Mouse (Mus musculus) hindbrain, embryonic 16.5 days (tissue): ENCODE measurements at regions not wholly inside any gene's neighbourhood (a gene's known extent, or its start where the extent isn't known, plus 50 kb on each side); places are given as distances from the start of the nearest gene placed in this dataset.

Source experiments
- ATAC-seq: fragments of 200-750 bp; cut with Nextera tagmentation; 2 replicates; pipeline ENCODE4 v1.8.0; 2017; ENCODE audit warnings: moderate TSS enrichment, moderate library complexity
- H3K27ac ChIP-seq: fragments of 300-500 bp; sonication (generic); 2 replicates; pipeline ENCODE4 v1.5.1; 2014; ENCODE audit warnings: low read depth, mild to moderate bottlenecking, control low read depth, low read length, moderate library complexity
- H3K27me3 ChIP-seq: fragments of 300-500 bp; sonication (generic); replicated peaks from 2 replicates; pipeline ENCODE4 v1.6.1; 2014; ENCODE audit warnings: low read length; ENCODE audit not compliant: control insufficient read depth, insufficient read depth
- H3K36me3 ChIP-seq: fragments of 300-500 bp; sonication (generic); 2 replicates; pipeline ENCODE4 v1.6.1; 2014; ENCODE audit warnings: mild to moderate bottlenecking, low read length, moderate library complexity, mixed read lengths; ENCODE audit not compliant: control insufficient read depth, insufficient read depth
- H3K4me1 ChIP-seq: fragments of 300-500 bp; sonication (generic); 2 replicates; pipeline ENCODE4 v1.6.1; 2014; ENCODE audit warnings: low read depth, low read length; ENCODE audit not compliant: control insufficient read depth, insufficient read depth
- H3K4me2 ChIP-seq: fragments of 300-500 bp; sonication (generic); 2 replicates; pipeline ENCODE4 v1.6.1; 2014; ENCODE audit warnings: mild to moderate bottlenecking, low read length, control low read depth, moderate library complexity
- H3K4me3 ChIP-seq: fragments of 300-500 bp; sonication (generic); 2 replicates; pipeline ENCODE4 v1.5.1; 2014; ENCODE audit warnings: mild to moderate bottlenecking, low read length, control low read depth, moderate library complexity
- H3K9ac ChIP-seq: fragments of 300-500 bp; sonication (generic); 2 replicates; pipeline ENCODE4 v1.6.1; 2014; ENCODE audit warnings: low read depth, mild to moderate bottlenecking, control low read depth, low read length, moderate library complexity
- H3K9me3 ChIP-seq: fragments of 300-500 bp; sonication (generic); 2 replicates; pipeline ENCODE4 v1.6.1; 2014; ENCODE audit warnings: mild to moderate bottlenecking, low read length, moderate library complexity; ENCODE audit not compliant: control insufficient read depth
- WGBS: fragments of 180-500 bp; shearing (Covaris S2); extraction: QIAGEN DNeasy Blood & Tissue Kit; methylation state at CpG from one replicate; pipeline ENCODE4 v1.1.7; 2014; 5-methylcytosine and 5-hydroxymethylcytosine counted together

GRCm38 (mm10) chr13:84638401-84638934 is 416.4 kb downstream of the Tmem161b start:
- Histone ChIP-seq H3K27me3 (no peaks in the 10 kb centered on the region), H3K4me1 (no peaks in the 10 kb centered on the region), H3K27ac (no peak overlapping the region), H3K9me3 (no peaks in the 10 kb centered on the region), H3K4me2 (no peak overlapping the region), H3K36me3 (no peaks in the 10 kb centered on the region), H3K4me3 (no peak overlapping the region), H3K9ac (no peak overlapping the region)
- no peak for ATAC-seq
- 47% methylated on average over 4 of the region's 4 CpGs for WGBS

GRCm38 (mm10) chr13:84639087-84640022 is 417.3 kb downstream of the Tmem161b start:
- Histone ChIP-seq H3K9ac (no peak overlapping the region), H3K9me3 (no peaks in the 10 kb centered on the region), H3K4me1 (no peaks in the 10 kb centered on the region), H3K27me3 (no peaks in the 10 kb centered on the region), H3K36me3 (no peaks in the 10 kb centered on the region), H3K4me3 (no peak overlapping the region), H3K4me2 (no peak overlapping the region), H3K27ac (no peak overlapping the region)
- ATAC-seq, result peak; percentile 87
- WGBS, result 42% methylated on average over 6 of the region's 6 CpGs

GRCm38 (mm10) chr13:84644024-84644423 is 421.9 kb downstream of the Tmem161b start:
- H3K27ac ChIP-seq, result no peak overlapping the region
- H3K9ac ChIP-seq, result no peak overlapping the region
- H3K4me3 ChIP-seq, result no peak overlapping the region
- no peaks in the 10 kb centered on the region for H3K36me3 ChIP-seq
- no peaks in the 10 kb centered on the region for H3K9me3 ChIP-seq
- WGBS, result 96% methylated on average over 4 of the region's 4 CpGs
- no peaks in the 10 kb centered on the region for H3K4me1 ChIP-seq
- no peaks in the 10 kb centered on the region for H3K27me3 ChIP-seq
- ATAC-seq, result no peak
- no peak overlapping the region for H3K4me2 ChIP-seq

GRCm38 (mm10) chr13:84646899-84647298 is 424.8 kb downstream of the Tmem161b start:
- no peaks in the 10 kb centered on the region for H3K27me3 ChIP-seq
- H3K4me3 ChIP-seq, result no peak overlapping the region
- no peak for ATAC-seq
- H3K4me1 ChIP-seq, result no peaks in the 10 kb centered on the region
- H3K27ac ChIP-seq, result no peak overlapping the region
- H3K9me3 ChIP-seq, result no peaks in the 10 kb centered on the region
- no peak overlapping the region for H3K9ac ChIP-seq
- no peaks in the 10 kb centered on the region for H3K36me3 ChIP-seq
- H3K4me2 ChIP-seq, result no peak overlapping the region
- 68% methylated on average over 1 of the region's 1 CpGs for WGBS

- Histone ChIP-seq H3K36me3 (no peaks in the 10 kb centered on the region), H3K9me3 (no peaks in the 10 kb centered on the region), H3K4me2 (no peak overlapping the region), H3K4me1 (no peaks in the 10 kb centered on the region), H3K9ac (no peak overlapping the region), H3K27me3 (no peaks in the 10 kb centered on the region), H3K4me3 (no peak overlapping the region), H3K27ac (no peak overlapping the region)
- no peak for ATAC-seq
- 82% methylated on average over 1 of the region's 1 CpGs for WGBS
These were observed 426.0 kb downstream of the Tmem161b start for GRCm38 (mm10) chr13:84648056-84648455.

- Histone ChIP-seq H3K27me3 (no peaks in the 10 kb centered on the region), H3K4me1 (no peaks in the 10 kb centered on the region), H3K9ac (no peak overlapping the region), H3K9me3 (no peaks in the 10 kb centered on the region), H3K36me3 (no peaks in the 10 kb centered on the region), H3K4me3 (no peak overlapping the region), H3K4me2 (no peak overlapping the region), H3K27ac (no peak overlapping the region)
- ATAC-seq, result no peak
- 94% methylated on average over 2 of the region's 2 CpGs for WGBS
These were observed 441.9 kb downstream of the Tmem161b start for GRCm38 (mm10) chr13:84663967-84664366.

GRCm38 (mm10) chr13:84680971-84681370 is 458.9 kb downstream of the Tmem161b start:
- Histone ChIP-seq H3K4me2 (no peak overlapping the region), H3K4me3 (no peak overlapping the region), H3K27me3 (no peaks in the 10 kb centered on the region), H3K36me3 (no peaks in the 10 kb centered on the region), H3K9me3 (no peaks in the 10 kb centered on the region), H3K27ac (no peak overlapping the region), H3K4me1 (no peaks in the 10 kb centered on the region), H3K9ac (no peak overlapping the region)
- ATAC-seq, result no peak
- 34% methylated on average over 2 of the region's 2 CpGs for WGBS

- Histone ChIP-seq H3K4me2 (no peak overlapping the region), H3K9ac (no peak overlapping the region), H3K36me3 (no peaks in the 10 kb centered on the region), H3K27ac (no peak overlapping the region), H3K4me1 (no peaks in the 10 kb centered on the region), H3K4me3 (no peak overlapping the region), H3K27me3 (no peaks in the 10 kb centered on the region), H3K9me3 (no peaks in the 10 kb centered on the region)
- WGBS, result 68% methylated on average over 2 of the region's 2 CpGs
- ATAC-seq, result no peak
These were observed 463.8 kb downstream of the Tmem161b start for GRCm38 (mm10) chr13:84685930-84686329.

- no peaks in the 10 kb centered on the region for H3K4me1 ChIP-seq
- H3K4me3 ChIP-seq, result no peak overlapping the region
- no peaks in the 10 kb centered on the region for H3K36me3 ChIP-seq
- WGBS, result 92% methylated on average over 2 of the region's 2 CpGs
- no peaks in the 10 kb centered on the region for H3K27me3 ChIP-seq
- no peak overlapping the region for H3K9ac ChIP-seq
- no peak overlapping the region for H3K27ac ChIP-seq
- ATAC-seq, result no peak
- no peak overlapping the region for H3K4me2 ChIP-seq
- H3K9me3 ChIP-seq, result no peaks in the 10 kb centered on the region
These were observed 471.4 kb downstream of the Tmem161b start for GRCm38 (mm10) chr13:84693462-84693861.
